Mouse (Mus musculus): ENCODE measurements at regions not wholly inside any gene's neighbourhood (a gene's known extent, or its start where the extent isn't known, plus 50 kb on each side); places are given as distances from the start of the nearest gene placed in this dataset.

DNA sequence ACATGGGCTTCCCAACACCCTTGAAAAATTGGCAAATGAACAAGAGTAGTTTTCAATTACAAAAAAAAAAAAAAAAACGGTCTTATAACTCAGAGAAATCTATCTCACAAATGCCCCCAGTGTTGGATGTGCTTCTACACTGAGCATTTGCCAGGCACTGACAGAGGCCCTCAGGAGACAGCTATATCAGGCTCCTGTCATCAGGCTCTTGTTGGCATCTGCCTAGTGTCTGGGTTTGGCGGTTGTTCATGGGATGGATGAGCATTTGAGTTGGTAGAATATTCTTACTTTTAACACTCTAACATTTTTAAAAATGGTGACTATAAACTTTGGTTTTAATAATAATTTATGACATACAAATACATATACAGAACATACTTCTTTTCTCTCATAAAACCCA, 1555.4 kb upstream of the Map3k7 start:
- DNase-seq: peak in 1 of 2 experiments; percentile 21
- intact Hi-C loops (cut with DNase I): no loop called here

DNA sequence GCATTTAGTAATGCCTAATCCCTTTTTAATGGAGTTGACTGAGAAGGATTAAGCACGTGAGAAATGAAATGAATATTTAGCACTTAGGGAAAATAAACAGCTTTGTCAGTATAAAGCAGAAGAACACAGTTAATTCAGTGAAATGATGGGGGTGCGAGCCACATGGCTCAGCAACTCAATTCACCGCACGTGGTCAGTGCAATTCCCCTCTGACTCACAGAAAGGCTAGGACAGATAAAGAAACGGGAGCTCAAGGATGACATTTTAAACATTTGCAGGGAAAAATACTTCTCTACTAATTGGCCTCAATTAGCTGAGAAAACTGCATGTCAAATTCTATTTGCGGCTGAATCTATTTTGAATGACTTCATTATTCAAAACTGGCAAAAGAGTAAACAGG, 1516.3 kb upstream of the Map3k7 start:
- intact Hi-C loops (cut with DNase I): no loop called here
- DNase-seq: no peak

GRCm38 (mm10) chr4:30450395-30450794, 1513.5 kb upstream of the Map3k7 start:
- intact Hi-C loops (cut with DNase I): no loop called here
- DNase-seq: no peak

DNA sequence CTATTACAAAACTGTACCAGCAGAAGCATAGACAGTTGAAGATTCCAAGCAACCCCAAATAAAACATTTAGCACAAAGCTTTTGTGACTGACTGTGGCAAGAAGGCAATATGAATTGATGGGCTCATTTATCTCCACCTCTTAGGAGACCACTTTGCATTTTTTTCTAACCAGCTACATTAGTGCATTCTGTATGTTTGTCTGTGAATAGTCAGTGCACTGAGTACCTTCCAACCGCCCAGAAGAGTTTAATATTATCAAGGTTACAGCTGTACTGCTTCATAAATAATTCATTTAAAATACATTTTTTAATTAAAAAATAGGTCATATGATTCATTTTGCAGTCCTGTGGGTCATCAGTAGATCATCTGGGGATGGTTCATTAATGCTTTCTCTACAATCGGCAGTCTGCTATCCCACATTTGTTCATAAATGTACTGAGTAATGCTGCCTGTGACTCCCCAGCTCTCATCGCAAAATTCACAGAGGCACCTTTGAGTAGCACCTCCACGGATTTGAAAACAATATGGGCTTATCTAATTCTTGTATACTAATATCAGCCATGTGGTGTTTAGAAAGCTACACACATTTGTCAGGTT, 1496.5 kb upstream of the Map3k7 start:
- no peak for DNase-seq
- intact Hi-C loops (cut with DNase I): no loop called here

- DNase-seq: no peak
- intact Hi-C loops (cut with DNase I): no loop called here
Observed at GRCm38 (mm10) chr4:30476621-30477020, 1487.3 kb upstream of the Map3k7 start.

GRCm38 (mm10) chr4:30500067-30500670, 1463.7 kb upstream of the Map3k7 start:
- DNase-seq: no peak
- intact Hi-C loops (cut with DNase I): no loop called here
